Mouse (Mus musculus) olfactory bulb, adult 2 months (tissue): ENCODE results near the gene Kctd15.

Source experiments
- CTCF ChIP-seq: fragments of 200-500 bp; IDR thresholded peaks from 2 replicates; pipeline ENCODE4 v1.5.1; 2012; ENCODE audit warnings: low read depth, mild to moderate bottlenecking, low read length, moderate library complexity; ENCODE audit not compliant: insufficient read depth
- POLR2A ChIP-seq: fragments of 200-500 bp; IDR thresholded peaks from 2 replicates; pipeline ENCODE4 v1.6.1; 2012; ENCODE audit warnings: mild to moderate bottlenecking, low read depth, low read length, moderate library complexity; ENCODE audit not compliant: insufficient read depth

GRCm38 (mm10) chr7:34590711-34591110 is 65.8 kb downstream of the Kctd15 start:
- no peak for TF ChIP-seq POLR2A
- TF ChIP-seq CTCF, result no peak
